Mouse (Mus musculus) 3T3-L1 (cell line): ENCODE measurements around the gene Brd7.

Experiments used
- DNase-seq: peaks from one replicate; pipeline ENCODE4 v3.0.0-alpha.2; 2015; ENCODE audit warnings: low read depth, low spot score

Gene Brd7

GRCm38 (mm10) chr8:88361708-88362428 lies at the start of gene Brd7:
Gene Brd7, minus strand, starts transcription at chr8:88362194.
- DNase-seq: peak; percentile 73

- DNase-seq: no peak
These were observed 49.5 kb upstream of the Brd7 start for GRCm38 (mm10) chr8:88411461-88411860.

GRCm38 (mm10) chr8:88409401-88409940 lies 47.5 kb upstream of the Brd7 start:
- DNase-seq: no peak

- no peak for DNase-seq
These were observed 45.7 kb upstream of the Brd7 start for GRCm38 (mm10) chr8:88407716-88408115.

GRCm38 (mm10) chr8:88398060-88398459 lies 36.1 kb upstream of the Brd7 start:
- DNase-seq: no peak

- no peak for DNase-seq
These were observed 31.3 kb upstream of the Brd7 start for GRCm38 (mm10) chr8:88393298-88393697.

- peak; percentile 52 for DNase-seq
These were observed 28.8 kb upstream of the Brd7 start for GRCm38 (mm10) chr8:88390749-88391148.

- DNase-seq: no peak
These were observed 26.8 kb upstream of the Brd7 start for GRCm38 (mm10) chr8:88388691-88389239.

GRCm38 (mm10) chr8:88387874-88388273 lies 25.9 kb upstream of the Brd7 start:
- no peak for DNase-seq

- no peak for DNase-seq
These were observed 21.2 kb upstream of the Brd7 start for GRCm38 (mm10) chr8:88383164-88383556.

- DNase-seq: no peak
These were observed 20.5 kb upstream of the Brd7 start for GRCm38 (mm10) chr8:88382311-88383163.

- DNase-seq: no peak
These were observed 18.5 kb upstream of the Brd7 start for GRCm38 (mm10) chr8:88380497-88380896.

- DNase-seq: no peak
These were observed 15.0 kb upstream of the Brd7 start for GRCm38 (mm10) chr8:88376836-88377582.

- DNase-seq: no peak
These were observed 9.5 kb upstream of the Brd7 start for GRCm38 (mm10) chr8:88371522-88371921.

- no peak for DNase-seq
These were observed 7.8 kb upstream of the Brd7 start for GRCm38 (mm10) chr8:88369805-88370204.

GRCm38 (mm10) chr8:88369221-88369620 lies 7.2 kb upstream of the Brd7 start:
- no peak for DNase-seq

GRCm38 (mm10) chr8:88362446-88363150 lies 604 bp upstream of the Brd7 start:
- no peak for DNase-seq

- DNase-seq: peak; percentile 43
These were observed 818 bp downstream of the Brd7 start for GRCm38 (mm10) chr8:88361044-88361707.

GRCm38 (mm10) chr8:88359959-88360358 lies 2.0 kb downstream of the Brd7 start:
- peak; percentile 94 for DNase-seq

GRCm38 (mm10) chr8:88357946-88358345 lies 4.0 kb downstream of the Brd7 start:
- DNase-seq: peak; percentile 48
